Mouse (Mus musculus): ENCODE measurements around the gene Ttc24.

Ttc24 gene

DNA sequence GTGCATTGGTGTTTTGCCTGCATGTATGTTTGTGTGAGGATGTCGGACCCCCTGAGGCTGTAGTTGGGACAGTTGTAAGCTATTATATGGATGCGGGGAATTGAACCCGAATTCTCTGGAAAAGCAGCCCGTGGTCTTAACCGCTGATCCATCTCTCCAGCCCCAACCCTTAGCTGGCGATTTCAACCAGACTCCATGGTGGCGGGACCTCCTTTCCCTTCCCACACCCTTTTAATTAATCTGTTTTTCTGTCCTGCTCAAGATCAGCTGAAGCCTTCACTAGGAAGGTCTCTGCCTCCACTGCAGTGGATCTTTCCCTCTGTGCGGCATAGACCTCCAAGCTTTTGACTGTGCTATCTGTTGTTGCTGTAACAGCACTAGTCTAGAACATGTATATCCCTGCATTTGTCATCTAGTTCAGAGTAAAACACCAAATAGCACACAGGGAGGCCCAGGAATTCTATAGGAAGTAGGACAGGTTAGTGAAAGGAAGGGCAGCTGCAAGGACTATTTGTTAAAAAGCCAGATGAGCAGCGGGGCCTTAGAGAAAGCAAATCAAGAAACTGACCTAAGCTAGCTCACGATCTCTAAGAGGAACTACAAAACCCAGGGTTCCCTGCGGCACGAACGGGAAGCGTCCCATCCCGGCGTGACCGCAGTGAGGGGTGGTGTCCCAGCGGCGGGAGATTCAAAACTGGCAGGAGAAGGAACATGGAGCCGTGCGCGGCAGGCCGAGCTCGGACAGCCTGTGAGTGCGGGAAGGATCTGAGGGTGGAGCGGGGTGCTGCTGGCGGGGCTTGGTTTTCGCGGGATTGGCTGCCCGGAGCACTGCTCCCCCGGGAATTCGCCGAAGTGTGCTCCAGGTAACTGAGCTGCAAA is 3.5 kb upstream of the Ttc24 start, which contains the start of gene Iqgap3:
Iqgap3 (plus strand) TSS at position 627 of the 879 bp plus-strand sequence.
- peak; percentile 97 for DNase-seq (ENCODE audit: low read depth)

DNA sequence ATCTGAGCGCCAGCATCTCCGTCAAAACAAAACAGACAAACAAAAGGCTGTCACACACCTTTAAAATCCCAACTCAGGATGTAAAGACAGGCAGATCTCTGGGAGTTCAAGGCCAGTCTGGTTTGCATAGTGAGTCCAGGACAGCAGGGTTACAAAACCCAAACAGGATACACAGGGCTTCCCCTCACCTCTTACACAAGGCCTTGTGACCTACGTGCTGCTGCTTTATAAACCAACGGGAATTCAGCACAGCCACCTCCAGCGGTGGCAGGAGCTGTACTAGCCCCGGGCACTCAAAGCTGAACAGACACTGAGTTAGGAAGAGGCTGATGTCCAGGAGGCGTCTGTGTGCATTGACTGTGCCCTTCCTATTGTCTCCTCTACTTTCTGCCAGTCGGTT is 663 bp downstream of the Ttc24 start:
- no peak for DNase-seq (ENCODE audit: low read depth)

DNA sequence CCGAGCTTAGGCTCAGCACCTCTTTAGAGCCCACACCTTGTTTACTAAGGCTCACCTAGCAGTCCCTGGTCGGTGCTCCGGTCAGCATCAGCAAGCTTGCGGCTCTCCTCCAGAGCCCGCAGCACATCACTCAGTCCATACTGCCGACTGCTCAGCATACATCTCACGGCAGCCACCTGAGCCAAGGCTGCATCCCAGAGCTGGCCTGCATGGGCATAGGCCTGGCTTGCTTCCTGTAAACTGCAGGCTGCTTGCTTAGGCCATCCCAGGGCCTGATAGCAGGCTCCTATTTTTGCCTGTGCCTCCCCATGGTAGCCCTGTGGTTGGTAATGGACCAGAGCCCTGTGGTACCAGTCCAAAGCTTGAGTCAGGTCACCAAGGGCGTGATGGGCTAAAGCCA is 3.3 kb downstream of the Ttc24 start:
- no peak for DNase-seq (ENCODE audit: low read depth)

DNA sequence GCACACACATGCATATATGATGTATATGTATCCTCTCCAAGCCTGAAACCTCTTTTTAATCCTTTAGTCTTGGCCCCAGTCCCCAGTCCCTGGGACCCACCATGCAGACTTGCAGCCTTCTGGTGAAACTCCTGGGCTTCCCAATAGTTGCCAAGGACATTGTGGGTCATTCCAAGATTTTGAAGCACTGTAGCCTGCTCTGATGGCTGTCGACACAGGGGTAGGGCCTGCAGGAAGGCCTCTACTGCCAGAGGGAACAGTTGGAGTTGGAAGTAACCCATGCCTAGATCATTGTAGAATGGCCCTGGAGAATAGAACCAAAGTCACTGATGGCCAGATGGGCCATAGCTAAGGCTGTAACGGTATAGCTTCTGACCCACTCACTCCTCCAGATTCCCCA is 3.8 kb downstream of the Ttc24 start:
- no peak for DNase-seq (ENCODE audit: low read depth)

DNA sequence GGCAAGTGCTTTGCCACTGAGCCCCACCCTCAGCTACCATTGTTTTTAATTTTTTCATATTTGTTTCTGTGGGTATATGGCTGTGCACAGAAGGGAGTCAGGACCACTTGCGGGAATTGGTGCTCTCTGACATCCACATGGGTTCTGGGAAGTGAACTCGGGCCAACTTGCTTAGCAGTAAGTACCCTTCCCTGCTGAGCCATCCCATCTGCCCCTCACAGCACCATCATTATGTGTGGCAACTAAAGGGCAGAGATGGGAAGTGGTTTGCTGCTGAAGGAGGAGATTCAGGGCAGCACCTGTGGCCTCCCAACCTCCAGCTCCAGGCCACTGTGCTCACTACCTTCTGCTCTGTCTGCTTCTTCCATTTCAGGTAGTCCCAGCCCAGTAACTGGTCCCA is 4.5 kb downstream of the Ttc24 start:
- no peak for DNase-seq (ENCODE audit: low read depth)

DNA sequence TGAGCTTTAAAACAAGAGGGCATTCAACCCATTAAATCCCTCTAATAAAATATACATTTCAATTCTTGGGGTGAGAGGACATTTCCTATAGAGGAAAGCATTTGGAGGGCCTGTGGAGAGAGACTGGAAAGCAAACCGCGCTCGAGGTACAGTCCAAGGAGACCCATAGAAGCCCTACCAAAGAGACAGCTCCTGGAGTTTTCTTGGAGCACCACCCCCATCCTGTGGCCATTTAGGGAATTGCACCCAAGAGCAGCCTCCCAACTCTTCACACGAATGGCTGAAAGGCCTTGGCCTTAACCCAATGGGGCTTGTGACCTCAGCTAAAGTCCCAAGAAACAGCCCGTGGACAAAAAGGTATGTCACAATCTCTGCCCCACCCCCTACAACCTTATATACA is 6.3 kb downstream of the Ttc24 start:
- DNase-seq (ENCODE audit: low read depth) = peak; percentile 93

DNA sequence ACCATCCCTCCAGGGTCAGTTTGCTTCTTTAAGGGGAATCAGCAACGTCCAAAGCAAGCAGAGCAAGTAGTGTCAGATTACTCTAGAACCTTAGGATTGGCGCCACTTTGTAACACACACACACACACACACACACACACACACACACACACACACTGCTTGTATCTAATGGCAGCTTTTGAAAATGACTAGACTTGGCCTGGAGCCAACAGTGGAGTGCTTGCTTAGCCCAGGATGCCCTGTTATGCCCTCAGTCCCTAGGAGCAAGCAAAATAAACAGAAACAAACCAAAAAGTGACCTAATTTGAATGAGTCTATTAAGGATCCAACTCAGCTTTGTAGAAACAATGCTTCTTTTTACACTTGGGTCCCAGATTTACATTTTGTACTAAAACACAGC is 9.7 kb downstream of the Ttc24 start:
- DNase-seq (ENCODE audit: low read depth) = peak; percentile 74

DNA sequence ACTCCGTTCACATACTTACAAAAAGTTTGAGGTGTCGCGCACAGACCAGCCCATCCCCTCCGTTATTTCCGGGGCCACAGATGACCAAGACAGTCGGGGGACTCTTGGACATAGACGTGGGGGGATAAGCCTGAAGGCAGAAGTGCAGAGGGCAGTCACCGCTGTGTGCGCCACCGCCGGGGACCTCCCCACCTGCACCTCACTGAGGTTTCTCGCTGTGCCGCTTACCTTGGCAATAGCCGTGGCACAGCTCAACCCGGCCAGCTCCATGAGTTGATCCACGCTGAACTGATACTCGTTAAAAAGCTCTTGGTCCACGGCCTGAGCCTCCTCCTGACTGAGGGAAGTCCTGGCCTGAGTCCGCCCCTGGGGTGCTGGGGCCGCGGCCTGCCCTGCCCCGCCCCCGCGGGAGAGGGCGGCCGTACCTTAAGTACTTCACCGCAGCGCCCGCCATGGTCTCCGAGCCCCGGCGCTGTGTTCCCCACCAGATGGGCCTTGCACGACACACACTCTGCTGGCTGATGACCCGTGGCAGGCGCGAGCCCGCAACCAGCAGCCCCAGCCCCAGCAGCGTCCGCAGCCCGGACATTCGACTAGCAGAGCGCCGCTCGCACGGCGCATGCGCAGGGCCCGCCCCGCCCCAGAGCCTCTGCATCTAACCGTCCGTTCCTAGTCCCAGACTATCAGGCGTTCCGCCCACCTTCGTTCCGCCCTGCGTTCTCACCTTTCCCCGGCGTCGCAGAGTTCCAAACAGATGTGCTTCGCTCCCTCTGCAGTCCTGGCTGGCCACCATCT is 20.0 kb downstream of the Ttc24 start, which contains the start of gene Naxe:
Naxe (minus strand) TSS at position 594 of the 795 bp plus-strand sequence.
- DNase-seq (ENCODE audit: low read depth) = peak; percentile 97

DNA sequence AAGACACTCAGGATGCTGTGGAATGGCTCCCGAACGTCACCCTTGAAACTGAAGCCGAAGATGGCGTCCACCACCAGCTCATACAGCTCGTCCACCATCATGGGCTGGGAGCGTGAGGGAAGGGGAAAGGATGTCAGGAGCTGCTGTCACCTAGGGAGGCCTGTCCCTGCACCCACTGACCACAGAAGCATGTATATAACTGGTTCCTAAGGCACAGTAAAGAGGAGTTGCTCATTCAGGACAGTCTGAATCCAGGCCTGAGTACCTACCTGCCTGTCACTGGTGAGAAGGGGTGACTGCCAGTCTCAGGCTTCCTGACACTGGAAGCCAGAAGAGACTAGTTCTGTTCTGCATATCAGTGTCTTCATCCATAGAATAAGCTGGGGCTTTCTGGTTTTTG is 21.1 kb downstream of the Ttc24 start:
- DNase-seq (ENCODE audit: low read depth) = no peak

DNA sequence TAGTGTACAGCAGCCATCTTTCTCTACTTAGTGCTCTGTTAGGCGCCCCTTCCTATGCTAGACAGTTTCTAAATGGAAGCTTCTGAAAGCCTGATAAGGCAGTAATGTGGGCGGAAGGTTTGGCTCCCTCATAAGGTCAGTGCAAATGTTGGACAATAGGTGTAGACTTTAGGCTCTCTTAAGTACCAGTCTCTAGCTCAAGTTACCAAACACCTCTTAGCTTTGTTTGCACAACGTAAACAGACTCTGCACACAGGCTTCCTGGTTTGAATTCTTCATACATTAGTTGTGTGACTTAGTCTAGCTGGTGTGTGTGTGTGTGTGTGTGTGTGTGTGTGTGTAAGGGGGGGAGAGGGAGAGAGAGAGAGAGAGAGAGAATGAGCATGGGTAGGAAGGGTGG is 28.6 kb downstream of the Ttc24 start:
- DNase-seq (ENCODE audit: low read depth) = no peak

DNA sequence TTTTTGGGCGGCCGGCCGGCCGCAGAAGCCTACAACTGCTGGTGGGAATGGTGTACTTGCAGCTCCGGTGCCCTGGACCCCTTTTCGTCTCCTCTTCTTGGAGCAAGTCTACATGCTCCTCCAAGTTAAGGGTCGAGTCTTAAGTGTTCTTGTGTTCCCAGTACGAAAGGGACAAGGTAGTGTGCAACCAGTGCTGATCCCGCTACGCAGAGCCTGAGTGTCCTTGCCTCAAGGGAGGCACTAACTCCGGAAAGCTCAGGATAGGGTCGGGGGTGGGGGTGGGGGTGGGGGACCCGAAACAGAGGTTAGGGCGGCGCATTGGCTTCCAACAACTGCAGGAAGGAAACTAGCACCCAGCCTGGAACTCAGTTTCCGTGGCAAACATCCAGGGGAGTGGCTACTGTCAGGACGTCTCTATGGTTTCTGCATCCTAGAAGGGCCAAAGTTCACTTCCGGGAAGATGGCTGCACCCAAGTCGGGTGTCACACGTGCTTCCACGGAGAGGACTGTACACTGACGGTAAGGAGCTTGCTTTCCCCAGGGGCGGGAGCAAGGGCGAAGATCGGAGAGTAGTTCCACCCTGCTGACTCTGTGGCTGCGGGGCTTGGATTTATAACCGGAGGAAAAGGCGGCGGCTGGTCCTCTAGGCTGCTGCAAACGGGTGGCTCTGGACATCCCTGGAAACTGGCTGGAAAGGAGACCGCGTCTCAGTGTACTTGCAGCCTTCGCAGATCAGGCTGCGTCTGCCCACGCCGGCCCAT is 35.3 kb downstream of the Ttc24 start, which contains the start of gene Gpatch4:
Gpatch4 (plus strand) TSS at position 448 of the 761 bp plus-strand sequence.
- peak; percentile 97 for DNase-seq (ENCODE audit: low read depth)

DNA sequence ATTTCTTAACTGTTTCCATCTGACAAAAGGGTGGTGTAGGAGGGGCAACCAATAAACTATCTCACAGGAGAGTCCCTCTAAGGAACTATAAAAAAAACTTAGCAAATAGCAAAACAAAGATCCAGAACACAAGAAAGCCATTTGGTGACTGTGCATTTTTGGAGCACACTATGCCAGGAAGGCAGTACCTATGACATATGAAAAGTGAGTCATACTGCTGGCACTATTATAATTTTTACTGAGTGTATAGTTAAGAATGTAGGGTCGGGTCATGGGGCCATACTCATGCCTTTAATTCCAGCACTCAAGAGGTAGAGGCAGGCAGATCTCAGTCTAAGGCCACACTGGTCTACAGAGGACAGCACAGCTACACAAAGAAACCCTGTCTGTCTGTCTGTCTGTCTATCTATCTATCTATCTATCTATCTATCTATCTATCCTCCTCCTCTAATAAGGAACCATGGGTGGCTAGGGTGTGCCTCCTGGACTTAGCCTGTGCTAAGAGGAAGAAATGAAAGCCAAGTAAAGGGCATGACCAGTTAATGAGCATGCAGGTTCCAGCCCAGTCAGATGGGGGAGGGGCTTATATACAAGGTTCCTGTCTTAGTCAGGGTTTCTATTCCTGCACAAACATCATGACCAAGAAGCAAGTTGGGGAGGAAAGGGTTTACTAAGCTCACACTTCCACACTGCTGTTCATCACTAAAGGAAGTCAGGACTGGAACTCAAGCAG is 42.4 kb downstream of the Ttc24 start:
- DNase-seq (ENCODE audit: low read depth) = peak; percentile 54

DNA sequence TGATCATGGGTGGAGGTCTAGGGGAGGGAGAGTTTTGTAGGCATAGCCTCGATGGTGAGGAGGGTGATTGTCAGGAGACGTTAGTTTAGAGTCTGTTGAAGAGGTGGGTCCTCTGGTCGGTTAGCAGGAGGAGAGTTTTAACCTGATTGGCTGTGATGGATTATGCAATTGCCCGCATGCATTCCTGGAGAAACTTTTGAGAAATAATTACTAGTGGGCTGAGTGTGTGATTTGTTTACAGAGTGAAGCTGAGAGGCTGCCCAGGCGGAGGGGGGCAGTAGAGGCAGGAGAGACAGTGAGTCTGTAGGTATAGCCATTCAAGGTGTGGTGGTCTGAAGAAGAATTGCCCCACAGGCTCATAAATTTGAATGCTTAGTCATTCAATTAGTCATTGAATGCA is 44.6 kb downstream of the Ttc24 start:
- DNase-seq (ENCODE audit: low read depth) = no peak

DNA sequence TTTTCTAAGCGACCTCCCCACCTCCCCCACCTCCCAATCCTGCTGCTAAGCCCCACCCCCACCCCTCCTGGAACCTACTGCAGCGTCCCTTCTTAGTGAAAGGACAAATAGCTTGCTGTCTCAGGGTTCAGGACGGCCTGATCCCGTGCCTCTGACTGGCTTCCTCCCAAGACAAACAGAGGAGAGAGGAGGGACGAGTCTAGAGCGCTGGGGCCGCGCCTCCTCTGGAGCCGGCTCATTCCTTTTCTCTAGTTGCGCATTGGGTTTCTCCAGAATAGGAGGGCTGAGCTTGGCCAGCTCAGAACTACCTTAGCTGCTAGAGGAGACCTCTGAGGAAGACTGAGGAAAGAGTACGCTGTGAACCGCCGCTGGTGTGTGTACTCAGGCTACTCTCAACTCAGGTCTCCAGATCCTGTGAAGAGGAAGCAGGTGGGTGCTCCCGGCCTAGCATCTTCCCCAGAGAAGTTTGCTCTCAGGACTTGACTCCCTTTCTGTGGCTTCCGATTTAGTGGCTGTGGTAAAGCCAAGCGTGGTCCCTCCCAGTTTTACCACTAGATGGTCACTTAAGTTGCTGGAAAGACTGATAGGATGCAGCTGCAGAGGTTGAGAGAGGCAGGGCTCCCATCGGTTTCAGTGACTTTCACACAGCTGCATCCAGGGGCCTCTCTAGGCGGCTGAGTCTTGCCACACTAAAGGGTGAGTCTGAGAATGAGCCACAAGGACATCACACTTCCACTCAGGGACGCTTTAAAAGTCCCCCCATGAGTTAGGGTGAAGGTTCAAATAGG is 47.3 kb downstream of the Ttc24 start:
- DNase-seq (ENCODE audit: low read depth) = peak; percentile 63

DNA sequence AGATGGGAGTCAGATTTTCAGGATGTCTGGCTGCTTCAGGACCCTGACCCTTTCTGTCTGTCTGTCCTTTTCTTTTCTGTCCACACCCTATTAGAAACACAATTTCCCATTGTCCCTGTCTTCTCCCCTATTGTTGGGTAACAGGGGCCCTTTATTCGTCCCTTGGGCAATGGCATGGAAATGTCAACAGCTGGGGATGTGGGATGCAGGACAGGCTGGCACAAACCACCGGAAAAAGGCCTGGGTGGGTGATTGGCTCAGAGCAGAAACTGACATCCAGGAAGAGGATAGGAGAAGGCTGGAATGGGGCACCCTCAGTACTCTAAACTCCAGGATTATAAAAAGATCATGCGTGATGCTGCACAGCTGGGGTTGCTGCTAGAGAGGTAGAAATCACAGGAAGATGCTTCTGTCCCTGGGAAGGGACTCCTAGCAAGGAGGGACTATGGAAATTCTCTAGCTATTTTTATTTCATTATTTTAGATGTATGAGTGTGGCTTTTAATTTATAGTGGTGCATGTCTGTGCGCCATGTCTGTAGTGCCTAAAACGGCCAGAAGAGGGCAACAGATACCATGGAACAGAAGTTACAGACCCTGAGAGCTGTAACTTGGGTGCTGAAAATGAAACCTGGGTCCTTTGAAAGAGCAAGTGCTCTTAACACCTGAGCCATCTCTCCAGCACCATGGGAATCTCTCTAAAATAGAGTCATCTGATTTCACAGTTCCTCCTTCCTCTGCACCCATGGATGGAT is 50.5 kb downstream of the Ttc24 start, which contains the start of gene Hapln2:
Hapln2 (minus strand) TSS at position 150 of the 753 bp plus-strand sequence.
- DNase-seq (ENCODE audit: low read depth) = peak; percentile 54

DNA sequence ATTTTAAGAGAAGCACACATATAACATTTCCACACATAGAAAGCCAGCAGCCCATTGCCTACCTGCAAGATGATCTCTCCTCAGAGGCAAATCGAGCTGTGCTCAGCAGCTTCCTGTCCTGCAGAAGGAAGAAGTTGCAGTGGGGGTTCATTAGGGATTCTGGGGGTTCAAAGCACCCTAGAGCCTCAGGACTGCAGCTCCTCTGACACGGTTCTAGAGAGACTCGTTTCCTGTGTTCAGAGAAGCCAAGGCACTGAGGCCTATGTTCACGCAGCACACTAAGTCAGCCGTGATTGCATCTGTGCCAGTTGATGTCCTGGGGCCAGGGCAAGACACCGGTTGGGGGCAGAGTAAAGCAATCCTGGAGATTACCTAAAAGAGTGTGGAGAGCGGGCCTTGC is 51.3 kb downstream of the Ttc24 start:
- no peak for DNase-seq (ENCODE audit: low read depth)

DNA sequence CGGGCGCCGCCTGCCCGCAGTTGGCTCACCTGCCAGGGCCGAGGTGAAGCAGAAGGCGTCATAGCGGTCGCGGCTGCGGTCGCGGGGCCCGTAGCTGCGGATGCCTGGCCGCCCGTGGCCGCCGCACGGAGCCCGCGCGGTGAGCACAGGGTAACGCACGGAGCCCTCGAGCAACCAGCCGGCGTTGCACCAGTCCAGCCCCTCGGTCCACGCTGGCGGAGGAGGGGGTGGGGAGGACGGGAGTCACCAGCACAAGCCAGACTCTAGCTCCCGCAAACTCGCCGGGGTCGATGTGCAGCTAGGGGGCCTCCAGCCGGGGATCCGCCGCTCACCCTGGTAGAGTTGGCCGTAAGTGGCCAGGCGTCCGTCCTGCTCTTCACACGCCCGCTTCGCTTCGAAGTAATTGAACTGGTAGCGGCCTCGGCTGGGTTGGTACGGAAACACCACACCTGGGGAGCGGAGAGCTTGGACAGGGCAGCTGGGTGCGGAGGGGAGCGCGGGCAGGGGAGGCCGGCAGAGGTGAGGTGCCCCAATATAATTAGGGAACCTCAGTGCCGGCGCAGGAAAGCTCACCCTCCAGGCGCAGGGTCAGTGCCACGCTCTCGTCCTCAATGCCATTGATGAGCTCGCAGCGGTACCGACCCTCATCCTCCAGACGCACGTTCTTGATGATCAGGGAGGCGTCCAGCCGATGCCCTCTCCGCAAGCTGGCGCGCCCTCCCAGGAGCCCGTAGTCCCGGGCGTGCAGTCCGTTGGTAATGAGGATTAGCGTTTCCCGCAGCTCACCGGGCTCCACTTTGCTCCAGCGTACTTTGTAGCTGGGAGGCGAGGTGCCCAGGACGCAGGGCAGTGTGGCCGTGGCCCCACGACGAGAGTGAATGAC is 54.7 kb downstream of the Ttc24 start:
- DNase-seq (ENCODE audit: low read depth) = no peak

DNA sequence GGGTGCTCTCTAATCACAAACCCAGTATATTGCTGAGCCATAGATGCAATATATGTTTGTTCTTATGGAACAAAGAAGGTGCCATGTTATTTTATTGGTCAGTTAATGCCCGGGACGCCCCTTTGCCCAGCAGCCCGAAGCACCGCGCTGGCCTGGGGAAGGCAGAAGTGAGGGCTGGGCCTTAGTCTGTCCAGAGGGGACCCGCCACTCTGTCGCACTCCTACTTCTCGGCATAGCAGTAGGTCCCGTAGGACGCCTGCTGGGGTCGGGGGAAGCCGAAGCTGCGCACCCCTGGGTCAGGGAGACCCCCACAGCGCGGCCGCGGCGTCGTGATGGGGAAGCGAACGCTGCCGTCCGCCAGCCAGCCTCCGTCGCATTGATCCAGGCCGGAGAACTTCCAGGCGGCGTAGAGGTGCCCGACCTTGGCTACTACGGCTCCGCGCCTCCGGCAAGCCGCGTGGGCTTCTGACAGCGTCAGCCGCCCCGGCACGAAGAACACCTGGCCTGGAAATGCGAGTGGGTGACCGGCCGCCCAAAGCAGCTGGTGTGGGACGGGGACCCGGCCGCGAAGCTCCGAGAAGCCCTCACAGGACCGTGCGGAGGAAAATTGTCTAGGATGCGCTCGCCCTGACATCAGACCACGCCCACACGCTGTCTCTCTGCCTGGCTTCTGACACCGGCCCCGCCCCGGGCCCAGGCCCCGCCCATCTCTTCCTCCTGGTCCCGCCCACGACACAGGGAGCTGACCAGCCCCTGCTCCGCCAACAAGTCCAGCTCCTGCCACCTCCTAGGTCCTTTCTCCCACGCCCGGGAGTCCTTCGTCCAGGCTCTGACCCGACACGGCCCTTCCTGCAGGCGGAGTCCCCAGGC is 55.5 kb downstream of the Ttc24 start:
- peak; percentile 17 for DNase-seq (ENCODE audit: low read depth)
